Mouse (Mus musculus) embryo, embryonic 10.5 days (tissue): ENCODE measurements at regions not wholly inside any gene's neighbourhood (a gene's known extent, or its start where the extent isn't known, plus 50 kb on each side); places are given as distances from the start of the nearest gene placed in this dataset.

Experiments used
- DNase-seq: peaks from one replicate; pipeline ENCODE4 v3.0.0-alpha.2; 2015; ENCODE audit warnings: low spot score

DNA sequence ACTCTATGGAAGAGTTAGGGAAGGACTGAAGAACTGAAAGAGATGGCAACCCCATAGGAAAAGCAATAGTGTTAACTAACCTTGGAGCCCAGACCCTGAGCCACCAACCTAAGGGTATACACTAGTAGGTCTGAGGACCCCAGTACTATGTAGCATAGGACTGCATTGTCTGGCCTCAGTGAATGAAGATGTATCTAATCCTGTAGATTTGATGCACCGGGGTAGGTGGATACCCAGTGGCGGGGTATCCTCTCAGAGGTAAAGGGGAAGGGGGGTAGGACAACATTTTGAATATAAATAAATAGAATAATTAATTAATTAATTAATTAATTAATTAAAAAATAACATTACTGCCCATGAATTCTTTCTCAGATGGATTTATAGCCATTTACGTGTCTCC lies 387.9 kb upstream of the 4921530L21Rik start:
- no peak for DNase-seq

DNA sequence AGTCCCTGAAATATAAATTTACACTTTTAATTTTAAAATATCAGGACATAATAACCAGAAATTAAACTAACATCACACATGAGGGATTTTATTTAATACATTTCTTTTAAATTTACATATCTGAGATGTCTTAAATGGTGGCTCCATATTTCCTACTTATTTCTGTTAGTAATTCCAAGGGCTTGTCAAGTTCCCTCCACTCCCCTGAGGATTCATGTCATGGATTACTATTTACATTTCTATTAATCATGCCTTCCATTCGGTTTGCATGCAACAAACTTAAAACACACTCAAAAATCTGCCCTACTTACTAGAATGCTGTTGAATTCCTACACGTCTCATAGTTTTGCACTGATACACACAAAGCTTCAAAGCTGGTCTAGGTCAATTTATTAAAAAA lies 387.1 kb upstream of the 4921530L21Rik start:
- DNase-seq, result no peak

DNA sequence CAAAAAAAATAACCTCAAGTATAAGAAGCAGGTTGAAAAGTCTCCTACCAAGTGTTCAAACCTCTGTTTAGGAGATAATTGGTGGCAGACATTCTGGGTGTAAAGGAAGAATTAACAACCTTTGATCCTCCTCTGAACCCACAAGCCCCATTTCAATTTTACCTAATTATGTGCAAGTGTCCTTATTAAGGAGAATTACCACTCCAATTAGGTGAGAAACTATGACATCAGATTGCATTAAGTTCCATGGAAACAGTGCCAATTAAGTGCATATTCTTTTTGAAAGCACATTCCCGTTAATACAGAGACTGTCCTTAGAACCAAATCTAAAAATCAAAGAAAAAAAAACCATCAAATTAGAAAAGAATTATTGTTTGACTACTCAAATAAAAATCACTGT lies 366.0 kb upstream of the 4921530L21Rik start:
- DNase-seq, result peak; percentile 2

DNA sequence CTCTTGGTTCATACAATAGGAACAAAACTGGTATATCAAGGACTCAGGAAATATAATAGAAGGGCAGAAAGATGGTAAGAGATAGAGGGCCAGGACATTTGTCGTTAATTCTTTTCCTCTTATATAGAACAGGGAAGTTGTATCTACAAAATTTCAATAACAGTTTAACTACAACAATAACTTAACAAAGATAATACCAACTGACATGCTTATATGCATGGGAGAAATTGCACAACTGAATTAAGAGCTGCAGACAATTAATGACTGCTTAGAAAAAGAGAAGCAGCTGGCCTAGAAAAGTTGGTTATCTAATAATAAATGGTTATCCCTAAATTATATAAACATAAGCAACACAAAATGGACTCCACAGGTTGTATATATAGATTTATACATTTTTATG lies 362.2 kb upstream of the 4921530L21Rik start:
- no peak for DNase-seq

DNA sequence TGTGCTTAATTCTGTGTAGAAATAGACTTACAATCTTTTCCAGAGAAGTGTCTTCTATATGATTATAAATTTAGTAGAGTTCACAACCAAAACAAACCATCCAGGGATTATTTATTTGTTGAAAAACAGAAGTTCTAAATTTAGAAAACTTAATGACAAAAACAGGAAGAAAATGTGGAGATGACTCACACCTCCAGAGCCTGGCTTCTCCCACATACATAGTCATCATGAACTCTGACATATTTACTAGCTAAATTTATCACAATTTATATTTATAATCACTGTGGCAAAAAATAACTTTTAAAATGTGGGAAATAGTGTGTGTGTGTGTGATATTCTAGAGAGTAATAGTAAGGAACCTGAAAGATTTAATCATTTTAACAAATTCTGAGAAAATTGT lies 337.2 kb upstream of the 4921530L21Rik start:
- DNase-seq, result no peak

DNA sequence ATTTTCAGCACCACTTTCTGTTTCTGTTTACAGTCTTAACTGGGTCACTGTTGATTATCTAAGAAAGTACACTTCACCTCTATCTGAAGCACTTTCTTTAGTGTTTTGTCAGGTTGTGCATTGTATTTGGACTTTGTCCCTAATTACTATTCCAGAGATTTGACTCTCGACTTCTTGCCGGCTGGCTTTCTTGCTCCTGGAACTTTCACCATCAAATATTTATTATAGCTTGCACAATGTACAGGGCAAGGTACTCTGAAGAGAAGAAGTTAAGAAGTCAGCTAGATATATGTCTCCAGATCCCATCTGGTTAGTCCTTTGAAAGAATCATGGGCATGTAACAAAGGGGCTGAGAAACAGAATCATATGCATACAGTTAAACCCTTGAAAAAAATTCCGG lies 290.0 kb upstream of the 4921530L21Rik start:
- no peak for DNase-seq

DNA sequence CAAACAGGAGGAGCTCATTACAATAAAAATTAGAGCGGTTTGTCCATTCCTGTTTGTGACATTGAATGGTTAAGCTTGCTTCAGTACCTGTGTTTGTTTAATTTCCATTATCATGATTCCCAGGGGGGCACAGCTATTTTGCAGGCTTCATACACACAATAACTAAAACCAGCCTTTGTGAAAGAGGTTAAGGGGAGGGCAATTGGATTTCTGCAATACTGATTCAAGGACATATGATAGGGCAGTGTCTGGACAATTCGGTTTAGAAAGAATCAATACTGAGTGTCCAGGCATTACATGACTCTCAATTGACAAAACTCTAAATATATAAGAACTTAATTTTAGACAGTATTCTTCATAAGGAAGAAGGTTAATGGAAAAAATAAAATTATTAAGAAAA lies 284.7 kb upstream of the 4921530L21Rik start:
- DNase-seq, result peak; percentile 26

DNA sequence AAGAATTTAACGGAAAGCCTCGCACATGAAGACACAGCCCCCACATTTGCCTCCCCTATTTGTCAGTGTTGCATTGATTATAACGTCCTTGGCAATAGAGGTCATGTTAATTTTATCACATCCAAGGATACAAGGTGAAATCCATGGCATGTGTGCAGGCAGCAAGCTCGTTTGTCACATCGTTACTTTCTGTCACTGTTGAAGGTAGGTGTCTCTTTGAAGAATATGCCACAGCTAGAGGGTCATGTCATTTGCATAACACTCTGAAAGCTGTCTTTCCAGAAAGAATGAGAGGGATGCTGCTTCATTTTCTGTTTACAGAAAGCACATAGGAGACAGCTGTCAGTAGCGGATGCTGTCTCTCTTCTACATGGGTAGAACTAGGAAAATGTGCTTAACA lies 235.1 kb upstream of the 4921530L21Rik start:
- DNase-seq, result no peak

DNA sequence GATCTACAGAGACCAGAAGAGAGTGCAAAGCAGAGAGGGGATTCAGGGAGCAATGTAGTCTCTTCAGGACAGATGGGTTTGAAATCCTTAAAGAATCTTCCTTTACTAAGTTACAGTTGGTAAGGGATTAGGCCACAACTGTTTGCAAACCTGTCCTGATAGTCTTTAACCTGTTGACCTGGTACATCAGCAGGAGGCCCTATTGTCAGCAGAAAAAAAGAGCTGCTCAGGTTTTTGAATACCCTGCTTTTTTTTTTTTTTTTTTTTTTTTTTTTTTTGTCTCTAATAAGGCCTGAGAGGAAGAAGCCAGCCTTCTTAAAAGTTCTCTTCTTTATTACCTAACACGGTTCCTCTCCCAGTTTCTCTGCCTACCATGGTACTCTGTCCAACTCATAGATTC lies 221.5 kb upstream of the 4921530L21Rik start:
- no peak for DNase-seq

DNA sequence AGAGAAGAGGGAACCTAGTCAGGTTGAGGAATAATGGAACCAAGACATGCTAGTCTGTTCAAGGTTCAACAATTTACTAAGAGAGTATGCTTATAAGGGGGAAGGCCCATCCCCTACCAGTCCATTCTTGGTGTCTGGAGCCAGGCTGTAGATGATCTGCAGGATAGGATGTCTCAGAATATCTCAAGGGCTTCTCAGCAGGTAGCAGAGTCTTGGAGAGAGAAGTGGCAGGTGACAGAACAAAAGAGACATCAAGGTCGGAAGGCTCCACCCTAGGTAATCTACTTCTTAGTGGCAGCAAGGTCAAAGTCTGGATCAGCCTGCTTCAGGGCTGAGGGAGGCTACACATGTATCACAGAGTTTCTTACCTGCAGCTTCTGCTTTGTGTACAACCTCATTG lies 220.2 kb upstream of the 4921530L21Rik start:
- DNase-seq, result no peak

DNA sequence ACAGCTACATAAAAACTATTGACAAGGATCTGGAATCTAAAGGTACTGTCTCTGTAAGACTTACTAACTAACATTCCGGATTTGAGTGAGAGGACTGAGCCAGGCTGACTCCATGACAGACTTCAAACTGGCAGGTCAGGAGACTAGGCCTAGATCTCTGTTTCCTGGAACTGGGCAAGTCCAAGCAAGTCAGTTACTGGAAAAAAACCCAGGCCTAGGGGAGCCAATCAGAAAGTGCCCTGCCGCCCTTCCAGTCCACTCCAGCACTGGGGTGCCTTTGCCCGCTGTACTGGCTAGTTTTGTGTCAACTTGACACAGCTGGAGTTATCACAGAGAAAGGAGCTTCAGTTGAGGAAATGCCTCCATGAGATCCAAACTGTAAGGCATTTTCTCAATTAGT lies 219.6 kb upstream of the 4921530L21Rik start:
- DNase-seq, result no peak

DNA sequence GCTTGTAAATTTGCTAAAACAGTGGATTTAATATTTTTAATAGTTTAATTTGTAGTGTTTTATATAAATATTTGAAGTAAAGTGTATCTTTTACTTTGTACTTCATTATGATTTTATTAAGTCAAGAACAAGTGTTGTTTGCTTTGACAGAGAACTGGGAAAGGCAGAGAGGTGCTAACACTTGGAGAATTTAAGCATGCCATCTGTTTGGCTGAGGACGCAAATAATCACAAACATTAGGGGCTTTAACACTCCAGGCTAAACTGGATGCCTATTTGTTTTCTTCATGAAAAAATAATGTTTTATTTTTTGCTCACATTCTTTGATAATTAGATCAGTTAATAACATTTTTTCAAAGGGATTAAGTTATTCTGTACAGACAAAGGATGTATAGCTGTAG lies 193.6 kb upstream of the 4921530L21Rik start:
- DNase-seq, result no peak

DNA sequence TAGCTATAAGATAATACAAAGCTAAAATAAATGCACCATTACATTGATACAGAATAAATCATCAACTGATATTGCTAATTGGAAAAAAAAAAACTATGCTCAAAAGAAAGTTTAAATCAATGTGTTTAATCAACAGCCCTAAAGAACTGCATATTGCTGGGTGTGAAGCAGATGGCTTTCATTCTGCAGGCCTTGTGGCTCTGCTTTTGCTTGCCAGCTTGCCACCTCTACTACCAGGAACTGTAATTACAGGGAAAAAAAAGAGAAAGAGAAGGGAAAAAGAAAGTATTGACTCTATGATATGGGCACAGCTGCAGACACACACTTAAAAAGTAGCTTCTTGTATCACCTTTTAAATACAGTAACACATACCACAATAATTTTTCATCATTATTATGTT lies 192.4 kb upstream of the 4921530L21Rik start:
- DNase-seq, result no peak

DNA sequence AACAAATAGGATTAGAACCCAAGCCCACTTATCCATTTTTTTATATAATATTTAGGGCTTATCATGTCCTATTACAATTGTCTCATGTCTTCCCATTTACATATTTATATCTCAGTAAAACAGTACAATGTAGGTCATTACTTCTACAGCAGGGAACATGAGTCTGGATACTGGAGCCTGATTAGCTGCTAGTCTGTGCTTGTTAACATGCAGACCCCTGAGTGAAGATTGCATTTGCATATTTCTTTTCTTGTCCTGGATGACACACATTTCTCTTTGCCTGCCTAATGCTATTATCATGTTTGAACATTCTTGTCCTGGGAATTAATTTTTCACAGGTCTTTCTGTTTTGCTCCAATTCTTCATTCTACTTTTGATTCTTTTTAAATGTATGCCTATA lies 155.0 kb upstream of the 4921530L21Rik start:
- DNase-seq, result no peak

DNA sequence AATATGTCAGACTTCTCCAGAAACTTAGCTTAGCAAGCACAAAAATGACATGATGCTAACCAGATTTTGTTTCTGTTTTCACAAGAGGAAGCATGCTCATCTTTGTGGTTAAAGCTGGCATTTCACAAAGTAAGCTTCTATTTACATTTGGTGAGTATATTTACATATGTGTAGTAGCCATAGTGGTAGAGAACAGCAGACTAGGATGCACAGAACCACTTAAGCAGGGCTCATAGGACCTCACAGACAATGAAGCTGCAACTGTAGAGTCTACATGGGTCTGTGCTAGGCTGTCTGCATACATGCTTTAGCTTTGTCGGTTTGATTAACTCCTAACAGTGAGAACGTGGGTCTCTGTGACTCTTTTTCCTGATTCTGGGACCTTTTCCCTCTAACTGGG lies 105.3 kb upstream of the 4921530L21Rik start:
- no peak for DNase-seq

DNA sequence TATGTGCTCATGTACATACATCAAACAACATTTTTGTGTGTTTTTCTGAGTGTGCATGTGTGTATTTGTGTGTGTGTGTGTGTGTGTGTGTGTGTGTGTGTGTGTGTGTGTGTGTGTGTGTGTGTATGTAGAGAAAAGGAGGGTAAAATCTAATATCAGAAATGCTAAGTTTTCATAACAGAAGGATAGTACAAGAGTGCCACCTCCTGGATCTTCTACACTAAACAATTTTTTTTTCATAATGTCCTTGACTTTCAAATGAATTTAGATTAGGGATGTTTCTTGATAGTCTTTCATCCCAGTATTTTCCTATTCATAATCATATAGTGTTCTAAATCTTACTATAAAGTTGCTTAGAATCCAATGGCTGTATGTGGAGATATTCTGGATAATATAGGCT lies 103.6 kb upstream of the 4921530L21Rik start:
- peak; percentile 39 for DNase-seq
